In the genomic region with DNA sequence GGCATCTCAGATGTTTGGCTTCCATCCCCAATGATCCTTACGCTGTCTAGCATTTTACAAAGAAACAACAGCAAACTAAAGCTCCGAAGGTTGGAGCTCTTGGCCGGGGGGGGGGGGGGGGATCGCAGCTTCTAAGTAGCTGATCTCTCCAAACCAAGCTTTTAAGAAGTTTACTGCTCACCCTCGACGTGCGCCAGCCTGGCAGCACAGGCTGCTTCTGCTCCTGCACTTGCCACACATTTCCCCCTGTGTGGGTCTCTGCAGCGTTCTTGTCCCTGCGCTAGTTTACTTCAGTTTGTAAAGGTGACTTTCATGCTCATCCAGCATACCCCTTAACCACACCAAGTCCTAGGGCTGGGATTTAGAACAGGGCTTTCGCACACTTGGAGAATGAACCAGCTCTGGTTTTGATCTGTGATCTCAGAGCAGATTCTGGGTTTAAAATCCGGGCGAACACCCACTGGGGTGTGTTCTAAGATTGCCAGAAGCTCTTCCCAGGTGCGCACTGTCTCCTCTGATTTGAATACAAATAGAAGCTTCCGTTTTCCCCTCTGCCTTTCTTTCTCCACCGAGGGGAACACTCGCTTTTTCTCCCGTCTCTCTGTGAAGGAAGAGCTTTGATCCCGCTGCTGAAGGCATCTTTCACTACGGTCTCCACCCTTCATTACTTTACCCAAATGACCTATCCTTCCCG, we compare ENCODE assay signal across 13 mouse cellular contexts. TPM values are rescaled to one million over a fixed set of nuclear protein-coding genes. Genes with fewer than 3 reads are reported as not detected.
DNase-seq lines count a peak whose midpoint lies in the region; ATAC-seq and TF ChIP-seq lines count a peak whose summit lies in the region.
"Had no signal": no experiment of that assay in that cellular context is flagged by ENCODE, and none has a peak within 500 bp of the region (broad histone marks: within the 10 kb centered on the region; RNA-seq: fewer than 3 reads in every experiment).

No protein-coding gene starts in this region.

- H3K9ac ChIP-seq in kidney, embryonic 15.5 days, result no peak overlapping the region
- H3K9ac ChIP-seq in embryonic facial prominence, embryonic 11.5 days (replicated peaks; ENCODE audit: low read length), result no peak overlapping the region
- no peak overlapping the region for H3K9ac ChIP-seq in hindbrain, embryonic 11.5 days (ENCODE audit: low read depth, low read length)
- no peak overlapping the region for H3K9ac ChIP-seq in midbrain, postnatal 0 days (replicated peaks; ENCODE audit: low read length, poor library complexity, severe bottlenecking)
- H3K9ac ChIP-seq: liver, postnatal 0 days had no signal

- no peaks in the 10 kb centered on the region for H3K36me3 ChIP-seq in kidney, embryonic 15.5 days
- no peaks in the 10 kb centered on the region for H3K36me3 ChIP-seq in embryonic facial prominence, embryonic 11.5 days (replicated peaks; ENCODE audit: control insufficient read depth, insufficient read depth, low read depth, low read length)
- no peaks in the 10 kb centered on the region for H3K36me3 ChIP-seq in hindbrain, embryonic 11.5 days (ENCODE audit: control insufficient read depth, insufficient read depth, low read length)
- H3K36me3 ChIP-seq in midbrain, postnatal 0 days (ENCODE audit: insufficient read depth, low read length), result no peaks in the 10 kb centered on the region

- H3K9me3 ChIP-seq in kidney, embryonic 15.5 days (replicated peaks), result no peaks in the 10 kb centered on the region
- H3K9me3 ChIP-seq in embryonic facial prominence, embryonic 11.5 days (replicated peaks; ENCODE audit: control insufficient read depth, low read length), result no peaks in the 10 kb centered on the region
- no peaks in the 10 kb centered on the region for H3K9me3 ChIP-seq in hindbrain, embryonic 11.5 days (ENCODE audit: control insufficient read depth, low read length)
- H3K9me3 ChIP-seq in midbrain, postnatal 0 days (ENCODE audit: low read length), result no peaks in the 10 kb centered on the region

- no peak for TF ChIP-seq CTCF in midbrain, postnatal 0 days (IDR thresholded peaks at IDR 0.05)

- ATAC-seq in kidney, embryonic 15.5 days (replicated peaks; ENCODE audit: low FRiP score), result no peak
- ATAC-seq in embryonic facial prominence, embryonic 11.5 days (replicated peaks; ENCODE audit: insufficient number of reproducible peaks, low FRiP score, low TSS enrichment, low read depth), result no peak
- ATAC-seq in hindbrain, embryonic 11.5 days (ENCODE audit: low FRiP score), result no peak
- ATAC-seq in midbrain, postnatal 0 days (ENCODE audit: low FRiP score), result no peak
- ATAC-seq: liver, postnatal 0 days had no signal

- DNase-seq in kidney, postnatal 25 days, result no peak
- DNase-seq in embryonic facial prominence, embryonic 11.5 days (ENCODE audit: low spot score), result no peak
- DNase-seq in hindbrain, embryonic 11.5 days (ENCODE audit: low spot score), result peak; percentile 14
- DNase-seq in midbrain, postnatal 0 days (ENCODE audit: low spot score), result no peak
- DNase-seq in natural killer cell, adult 2 months (ENCODE audit: low spot score in 2 of 2), result no peak
- no peak for DNase-seq in kidney, postnatal 14 days
- no peak for DNase-seq in retina, postnatal 1 day

- WGBS in kidney, embryonic 15.5 days, result 3% methylated on average over 20 of the region's 20 CpGs
- 3% methylated on average over 20 of the region's 20 CpGs for WGBS in embryonic facial prominence, embryonic 11.5 days
- WGBS in hindbrain, embryonic 11.5 days, result 3% methylated on average over 20 of the region's 20 CpGs
- 1% methylated on average over 20 of the region's 20 CpGs for WGBS in midbrain, postnatal 0 days

- peaks cover 61% of the 10 kb centered on the region for H3K27me3 ChIP-seq in kidney, embryonic 15.5 days
- peaks cover 29% of the 10 kb centered on the region for H3K27me3 ChIP-seq in embryonic facial prominence, embryonic 11.5 days (ENCODE audit: control insufficient read depth, insufficient read depth, low read length)
- peaks cover 37% of the 10 kb centered on the region for H3K27me3 ChIP-seq in hindbrain, embryonic 11.5 days (ENCODE audit: control insufficient read depth, insufficient read depth, low read length)
- H3K27me3 ChIP-seq in midbrain, postnatal 0 days (ENCODE audit: insufficient read depth, low read length), result peaks cover 28% of the 10 kb centered on the region

- peak overlapping the region; percentile 30 for H3K4me3 ChIP-seq in kidney, embryonic 15.5 days (replicated peaks)
- no peak overlapping the region for H3K4me3 ChIP-seq in embryonic facial prominence, embryonic 11.5 days (ENCODE audit: low read depth, low read length)
- H3K4me3 ChIP-seq in hindbrain, embryonic 11.5 days (ENCODE audit: low read depth, low read length), result peak overlapping the region; percentile 22
- H3K4me3 ChIP-seq in midbrain, postnatal 0 days (ENCODE audit: low read depth, low read length), result peak overlapping the region; percentile 45
- H3K4me3 ChIP-seq: megakaryocyte, embryonic 14.5 days had no signal

- no peak overlapping the region for H3K27ac ChIP-seq in kidney, embryonic 15.5 days
- no peak overlapping the region for H3K27ac ChIP-seq in embryonic facial prominence, embryonic 11.5 days (replicated peaks; ENCODE audit: low read depth, low read length)
- no peak overlapping the region for H3K27ac ChIP-seq in hindbrain, embryonic 11.5 days (ENCODE audit: low read depth, low read length)
- H3K27ac ChIP-seq in midbrain, postnatal 0 days (ENCODE audit: low read depth, low read length), result no peak overlapping the region

- H3K4me1 ChIP-seq in kidney, embryonic 15.5 days, result peaks cover 17% of the 10 kb centered on the region
- no peaks in the 10 kb centered on the region for H3K4me1 ChIP-seq in embryonic facial prominence, embryonic 11.5 days (ENCODE audit: control insufficient read depth, insufficient read depth, low read length)
- H3K4me1 ChIP-seq in hindbrain, embryonic 11.5 days (replicated peaks; ENCODE audit: control insufficient read depth, insufficient read depth, low read length), result 0 out of 2 replicates have a peak, but pooled peaks cover 4% of the 10 kb centered on the region
- H3K4me1 ChIP-seq in midbrain, postnatal 0 days (ENCODE audit: insufficient read depth, low read length), result no peaks in the 10 kb centered on the region

- H3K4me2 ChIP-seq in kidney, embryonic 15.5 days, result peak overlapping the region; percentile 53
- peak overlapping the region; percentile 27; the same call in 1 of the 2 replicates for H3K4me2 ChIP-seq in embryonic facial prominence, embryonic 11.5 days (ENCODE audit: low read depth, low read length)
- peak overlapping the region; percentile 45 for H3K4me2 ChIP-seq in hindbrain, embryonic 11.5 days (replicated peaks; ENCODE audit: low read depth, low read length)
- H3K4me2 ChIP-seq in midbrain, postnatal 0 days (ENCODE audit: low read depth, low read length, poor library complexity, severe bottlenecking), result peak overlapping the region; percentile 97

RNA-seq across cellular contexts. Expression of a gene that starts 0.4 kb away (rescaled TPM):
- polyA plus RNA-seq in kidney, embryonic 15.5 days (2015; fragmentation: Nextera tagmentation; extraction: Ambion mirVana), result not detected in 2 replicates
- not detected in 2 replicates for polyA plus RNA-seq in embryonic facial prominence, embryonic 11.5 days (2014; fragmentation: Nextera tagmentation; extraction: Ambion mirVana)
- 0.14 and 0.18 TPM in 2 replicates for polyA plus RNA-seq in hindbrain, embryonic 11.5 days (2014; fragmentation: Nextera tagmentation; extraction: Ambion mirVana)
- total RNA-seq in midbrain, postnatal 0 days (2014; rRNA removed), result 2.5 and 2.8 TPM in 2 replicates
- polyA plus RNA-seq in midbrain, postnatal 0 days (2015; fragmentation: Nextera tagmentation; extraction: Ambion mirVana), result 0.59 and 0.65 TPM in 2 replicates
- total RNA-seq: heart, postnatal 10 days had no signal
- polyA plus RNA-seq: C2C12; liver, postnatal 0 days; urinary bladder, adult 2 months had no signal

RNA-seq across cellular contexts. Expression of a gene that starts 53.9 kb away (rescaled TPM):
- polyA plus RNA-seq in kidney, embryonic 15.5 days (2015; fragmentation: Nextera tagmentation; extraction: Ambion mirVana), result 0.44 and 0.45 TPM in 2 replicates
- not detected in 2 replicates for polyA plus RNA-seq in embryonic facial prominence, embryonic 11.5 days (2014; fragmentation: Nextera tagmentation; extraction: Ambion mirVana)
- polyA plus RNA-seq in hindbrain, embryonic 11.5 days (2014; fragmentation: Nextera tagmentation; extraction: Ambion mirVana), result not detected in 2 replicates
- 0.47 and 3.3 TPM in 2 replicates for total RNA-seq in midbrain, postnatal 0 days (2014; rRNA removed)
- 0.27 and 0.33 TPM in 2 replicates for polyA plus RNA-seq in midbrain, postnatal 0 days (2015; fragmentation: Nextera tagmentation; extraction: Ambion mirVana)
- polyA plus RNA-seq: C2C12 had no signal

Comparison
In these comparisons a context has a peak if more than half of its experiments do, and no peak if none do; other contexts are left out.
1. H3K4me2 ChIP-seq: peak in every context shown above with its lines; median percentile 97 in midbrain, postnatal 0 days; 53 in kidney, embryonic 15.5 days; 45 in hindbrain, embryonic 11.5 days; 27 in embryonic facial prominence, embryonic 11.5 days.